Mouse (Mus musculus): ENCODE data around the gene Lcat. TPM values are rescaled to one million over a fixed set of nuclear protein-coding genes. Genes with fewer than 3 reads are reported as not detected.
A peak's percentile ranks its signal among the peaks of the same experiment; 100 is the strongest.

Gene Lcat
- polyA plus RNA-seq, 1 experiment from 2014 or later = 9.9 TPM

- H3K36me3 ChIP-seq (ENCODE audit: control insufficient read depth, insufficient read depth, low read length) = no peaks in the 10 kb centered on the region
- H3K27me3 ChIP-seq (replicated peaks; ENCODE audit: control insufficient read depth, insufficient read depth, low read length) = peaks cover under 1% of the 10 kb centered on the region
- H3K9me3 ChIP-seq (ENCODE audit: control insufficient read depth, low read length) = no peaks in the 10 kb centered on the region
- 78% methylated on average over 7 of the region's 7 CpGs for WGBS
- H3K4me2 ChIP-seq (ENCODE audit: low read length) = no peak overlapping the region
- peak; percentile 42; the same call in 1 of the 2 replicates for ATAC-seq
- no peak overlapping the region for H3K4me3 ChIP-seq (ENCODE audit: low read length)
- H3K9ac ChIP-seq (ENCODE audit: low read depth, low read length) = no peak overlapping the region
- H3K4me1 ChIP-seq (ENCODE audit: control insufficient read depth, insufficient read depth, low read depth, low read length) = no peaks in the 10 kb centered on the region; the same call in 1 of the 2 replicates
- no peak overlapping the region for H3K27ac ChIP-seq (ENCODE audit: low read depth, low read length)
Observed at GRCm38 (mm10) chr8:105959350-105959749, 16.2 kb upstream of the Lcat start.

DNA sequence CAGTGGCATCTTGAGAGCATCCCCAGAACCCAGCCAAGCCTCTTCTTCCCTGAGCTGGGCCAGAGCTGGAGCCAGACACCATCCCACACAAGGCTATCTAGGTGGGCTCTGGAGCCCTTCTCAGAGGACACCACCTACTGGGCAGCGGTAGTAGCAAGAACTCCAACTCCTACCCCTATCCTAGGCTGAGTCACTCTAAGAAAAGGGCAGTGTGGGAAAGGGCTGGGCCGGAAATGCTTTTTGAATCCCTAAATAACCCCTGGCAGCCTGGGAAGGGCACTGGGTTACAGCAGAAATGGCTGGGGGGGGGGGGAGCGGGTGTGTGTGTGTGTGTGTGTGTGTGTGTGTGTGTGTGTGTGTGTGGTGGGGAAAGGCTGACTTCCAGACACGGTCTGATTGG is 14.6 kb upstream of the Lcat start:
- Histone ChIP-seq H3K27ac (ENCODE audit: low read depth, low read length) (no peak overlapping the region), H3K4me2 (ENCODE audit: low read length) (no peak overlapping the region), H3K4me1 (ENCODE audit: control insufficient read depth, insufficient read depth, low read depth, low read length) (no peaks in the 10 kb centered on the region; the same call in 1 of the 2 replicates), H3K9ac (ENCODE audit: low read depth, low read length) (no peak overlapping the region), H3K36me3 (ENCODE audit: control insufficient read depth, insufficient read depth, low read length) (no peaks in the 10 kb centered on the region), H3K27me3 (replicated peaks; ENCODE audit: control insufficient read depth, insufficient read depth, low read length) (no peaks in the 10 kb centered on the region), H3K4me3 (ENCODE audit: low read length) (no peak overlapping the region), H3K9me3 (ENCODE audit: control insufficient read depth, low read length) (no peaks in the 10 kb centered on the region)
- 79% methylated on average over 3 of the region's 4 CpGs for WGBS
- no peak for ATAC-seq

DNA sequence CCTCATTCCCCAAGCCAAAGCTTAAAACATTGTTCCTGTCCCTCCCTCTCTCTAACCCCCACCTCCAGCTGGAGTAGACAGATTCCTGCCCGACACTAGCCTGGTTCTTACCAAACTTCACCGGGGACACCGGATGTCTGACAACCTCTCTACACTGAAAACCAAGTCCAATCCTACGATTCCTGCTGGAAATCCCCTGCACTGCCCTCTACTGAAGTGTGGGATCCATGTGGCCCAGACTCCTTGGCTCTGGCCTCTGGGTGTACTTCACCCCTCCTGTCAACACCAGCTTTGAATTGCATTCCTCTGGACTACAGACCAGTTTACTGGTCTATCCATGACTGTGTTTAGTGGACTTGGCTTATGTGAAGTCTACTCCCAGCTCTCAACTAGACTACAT is 13.4 kb upstream of the Lcat start:
- 93% methylated on average over 4 of the region's 4 CpGs for WGBS
- Histone ChIP-seq H3K27me3 (replicated peaks; ENCODE audit: control insufficient read depth, insufficient read depth, low read length) (no peaks in the 10 kb centered on the region), H3K9me3 (ENCODE audit: control insufficient read depth, low read length) (no peaks in the 10 kb centered on the region), H3K27ac (ENCODE audit: low read depth, low read length) (no peak overlapping the region), H3K4me2 (ENCODE audit: low read length) (no peak overlapping the region), H3K4me1 (ENCODE audit: control insufficient read depth, insufficient read depth, low read depth, low read length) (no peaks in the 10 kb centered on the region; the same call in 1 of the 2 replicates), H3K36me3 (ENCODE audit: control insufficient read depth, insufficient read depth, low read length) (no peaks in the 10 kb centered on the region), H3K9ac (ENCODE audit: low read depth, low read length) (no peak overlapping the region), H3K4me3 (ENCODE audit: low read length) (no peak overlapping the region)
- no peak for ATAC-seq

- H3K27me3 ChIP-seq (replicated peaks; ENCODE audit: control insufficient read depth, insufficient read depth, low read length) = no peaks in the 10 kb centered on the region
- H3K9me3 ChIP-seq (ENCODE audit: control insufficient read depth, low read length) = no peaks in the 10 kb centered on the region
- peak overlapping the region; percentile 77 for H3K27ac ChIP-seq (ENCODE audit: low read depth, low read length)
- WGBS = 37% methylated on average over 7 of the region's 7 CpGs
- H3K4me3 ChIP-seq (ENCODE audit: low read length) = no peak overlapping the region
- no peak overlapping the region for H3K9ac ChIP-seq (ENCODE audit: low read depth, low read length)
- ATAC-seq = peak; percentile 95
- H3K36me3 ChIP-seq (ENCODE audit: control insufficient read depth, insufficient read depth, low read length) = no peaks in the 10 kb centered on the region
- H3K4me2 ChIP-seq (ENCODE audit: low read length) = peak overlapping the region; percentile 10; the same call in 1 of the 2 replicates
- peaks cover 7% of the 10 kb centered on the region; the same call in 1 of the 2 replicates for H3K4me1 ChIP-seq (ENCODE audit: control insufficient read depth, insufficient read depth, low read depth, low read length)
Observed at GRCm38 (mm10) chr8:105951057-105951659, 8.0 kb upstream of the Lcat start.

DNA sequence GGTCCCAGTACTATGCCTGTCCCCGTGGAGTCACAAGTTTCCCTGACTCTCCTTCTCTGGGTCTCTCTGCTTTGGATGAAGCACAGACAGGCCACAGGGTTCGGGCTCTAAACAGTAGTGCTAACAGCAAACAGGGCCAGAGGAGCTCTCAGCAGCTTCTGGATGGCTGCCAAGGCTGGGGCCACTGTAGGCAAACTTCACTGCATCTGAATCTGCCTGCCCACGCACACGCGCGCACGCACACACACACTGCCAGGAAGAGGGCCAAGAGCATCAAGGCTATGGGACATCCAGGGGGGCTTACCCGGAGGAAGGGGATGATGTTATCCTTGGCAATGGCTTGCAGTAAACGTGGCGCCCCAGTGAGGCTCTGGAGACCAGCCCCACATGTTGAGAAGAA is 6.2 kb upstream of the Lcat start:
- Histone ChIP-seq H3K36me3 (ENCODE audit: control insufficient read depth, insufficient read depth, low read length) (no peaks in the 10 kb centered on the region), H3K27ac (ENCODE audit: low read depth, low read length) (peak overlapping the region; percentile 31), H3K9ac (ENCODE audit: low read depth, low read length) (no peak overlapping the region), H3K4me2 (ENCODE audit: low read length) (no peak overlapping the region), H3K4me3 (ENCODE audit: low read length) (no peak overlapping the region), H3K4me1 (ENCODE audit: control insufficient read depth, insufficient read depth, low read depth, low read length) (peaks cover 7% of the 10 kb centered on the region; the same call in 1 of the 2 replicates), H3K9me3 (ENCODE audit: control insufficient read depth, low read length) (no peaks in the 10 kb centered on the region), H3K27me3 (replicated peaks; ENCODE audit: control insufficient read depth, insufficient read depth, low read length) (no peaks in the 10 kb centered on the region)
- 48% methylated on average over 10 of the region's 10 CpGs for WGBS
- peak; percentile 46 for ATAC-seq

- no peaks in the 10 kb centered on the region for H3K9me3 ChIP-seq (ENCODE audit: control insufficient read depth, low read length)
- H3K4me1 ChIP-seq (ENCODE audit: control insufficient read depth, insufficient read depth, low read depth, low read length) = peaks cover 4% of the 10 kb centered on the region
- no peaks in the 10 kb centered on the region for H3K27me3 ChIP-seq (replicated peaks; ENCODE audit: control insufficient read depth, insufficient read depth, low read length)
- no peak for ATAC-seq
- no peak overlapping the region for H3K27ac ChIP-seq (ENCODE audit: low read depth, low read length)
- no peak overlapping the region for H3K4me3 ChIP-seq (ENCODE audit: low read length)
- 98% methylated on average over 5 of the region's 5 CpGs for WGBS
- no peak overlapping the region for H3K4me2 ChIP-seq (ENCODE audit: low read length)
- no peak overlapping the region for H3K9ac ChIP-seq (ENCODE audit: low read depth, low read length)
- H3K36me3 ChIP-seq (ENCODE audit: control insufficient read depth, insufficient read depth, low read length) = no peaks in the 10 kb centered on the region
Observed at GRCm38 (mm10) chr8:105942542-105942941, 640 bp downstream of the Lcat start.

GRCm38 (mm10) chr8:105942026-105942425 is 1.2 kb downstream of the Lcat start:
- 91% methylated on average over 11 of the region's 11 CpGs for WGBS
- ATAC-seq = no peak
- no peaks in the 10 kb centered on the region for H3K27me3 ChIP-seq (replicated peaks; ENCODE audit: control insufficient read depth, insufficient read depth, low read length)

GRCm38 (mm10) chr8:105938306-105938669 is 4.9 kb downstream of the Lcat start, which contains the start of gene Psmb10:
Gene Psmb10, minus strand, starts transcription at chr8:105938444.
- Histone ChIP-seq H3K4me1 (ENCODE audit: control insufficient read depth, insufficient read depth, low read depth, low read length) (peaks cover 15% of the 10 kb centered on the region), H3K4me3 (ENCODE audit: low read length) (peak within 1 kb of the TSS; percentile 62), H3K9ac (ENCODE audit: low read depth, low read length) (peak within 1 kb of the TSS; percentile 84), H3K27ac (ENCODE audit: low read depth, low read length) (peak within 1 kb of the TSS; percentile 94), H3K27me3 (replicated peaks; ENCODE audit: control insufficient read depth, insufficient read depth, low read length) (no peaks in the 10 kb centered on the region), H3K9me3 (ENCODE audit: control insufficient read depth, low read length) (no peaks in the 10 kb centered on the region), H3K4me2 (ENCODE audit: low read length) (peak within 1 kb of the TSS; percentile 95), H3K36me3 (ENCODE audit: control insufficient read depth, insufficient read depth, low read length) (no peaks in the 10 kb centered on the region)
- ATAC-seq = no peak
- 48% methylated on average over 4 of the region's 4 CpGs for WGBS

More at GRCm38 (mm10) chr8:105942026-105942425, 1.2 kb downstream of the Lcat start:
- no peak overlapping the region for H3K4me3 ChIP-seq (ENCODE audit: low read length)
- H3K4me2 ChIP-seq (ENCODE audit: low read length) = no peak overlapping the region
- no peak overlapping the region for H3K9ac ChIP-seq (ENCODE audit: low read depth, low read length)
- H3K4me1 ChIP-seq (ENCODE audit: control insufficient read depth, insufficient read depth, low read depth, low read length) = peaks cover 4% of the 10 kb centered on the region
- no peaks in the 10 kb centered on the region for H3K9me3 ChIP-seq (ENCODE audit: control insufficient read depth, low read length)
- H3K27ac ChIP-seq (ENCODE audit: low read depth, low read length) = no peak overlapping the region
- H3K36me3 ChIP-seq (ENCODE audit: control insufficient read depth, insufficient read depth, low read length) = no peaks in the 10 kb centered on the region

GRCm38 (mm10) chr8:105937496-105938305 is 5.5 kb downstream of the Lcat start:
- H3K9ac ChIP-seq (ENCODE audit: low read depth, low read length) = peak overlapping the region; percentile 84
- H3K36me3 ChIP-seq (ENCODE audit: control insufficient read depth, insufficient read depth, low read length) = no peaks in the 10 kb centered on the region
- peak; percentile 38 for ATAC-seq
- H3K4me3 ChIP-seq (ENCODE audit: low read length) = peak overlapping the region; percentile 62
- H3K27ac ChIP-seq (ENCODE audit: low read depth, low read length) = peak overlapping the region; percentile 94
- 3% methylated on average over 33 of the region's 33 CpGs for WGBS
- H3K9me3 ChIP-seq (ENCODE audit: control insufficient read depth, low read length) = no peaks in the 10 kb centered on the region
- peaks cover 15% of the 10 kb centered on the region for H3K4me1 ChIP-seq (ENCODE audit: control insufficient read depth, insufficient read depth, low read depth, low read length)
- H3K4me2 ChIP-seq (ENCODE audit: low read length) = peak overlapping the region; percentile 95
- H3K27me3 ChIP-seq (replicated peaks; ENCODE audit: control insufficient read depth, insufficient read depth, low read length) = no peaks in the 10 kb centered on the region
